Mouse (Mus musculus) left cerebral cortex, adult 6 months (tissue): ENCODE results near the gene Rogdi. TPM values are rescaled to one million over a fixed set of nuclear protein-coding genes. Genes with fewer than 3 reads are reported as not detected.

ENCODE experiments used
- long read RNA-seq, 2 experiments: library from polyadenylated mRNA; unstranded; transcript quantifications; one replicate each; pipeline ENCODE4 v2.0.0; 2019 to 2020
- polyA plus RNA-seq: library from polyadenylated mRNA; unstranded; fragments of <200 nt; fragmentation: Nextera tagmentation; gene quantifications from 2 replicates; pipeline ENCODE4 v1.2.3, GENCODE M21; 2021

The Rogdi gene
- polyA plus RNA-seq = 167 and 182 TPM in 2 replicates
- long read RNA-seq, experiment 1, transcript Rogdi-207 (11 exons, 1,355 nt) = major isoform, 338 of 430 reads
- long read RNA-seq, experiment 1, partial matches to known transcripts = 14 of 430 reads
- long read RNA-seq, experiment 1, other reads (novel, unspliced or antisense) = 78 of 430 reads
- long read RNA-seq, experiment 2, transcript Rogdi-207 (11 exons, 1,355 nt) = major isoform, 132 of 183 reads
- long read RNA-seq, experiment 2, partial matches to known transcripts = 40 of 183 reads
- long read RNA-seq, experiment 2, other reads (novel, unspliced or antisense) = 10 of 183 reads

DNA sequence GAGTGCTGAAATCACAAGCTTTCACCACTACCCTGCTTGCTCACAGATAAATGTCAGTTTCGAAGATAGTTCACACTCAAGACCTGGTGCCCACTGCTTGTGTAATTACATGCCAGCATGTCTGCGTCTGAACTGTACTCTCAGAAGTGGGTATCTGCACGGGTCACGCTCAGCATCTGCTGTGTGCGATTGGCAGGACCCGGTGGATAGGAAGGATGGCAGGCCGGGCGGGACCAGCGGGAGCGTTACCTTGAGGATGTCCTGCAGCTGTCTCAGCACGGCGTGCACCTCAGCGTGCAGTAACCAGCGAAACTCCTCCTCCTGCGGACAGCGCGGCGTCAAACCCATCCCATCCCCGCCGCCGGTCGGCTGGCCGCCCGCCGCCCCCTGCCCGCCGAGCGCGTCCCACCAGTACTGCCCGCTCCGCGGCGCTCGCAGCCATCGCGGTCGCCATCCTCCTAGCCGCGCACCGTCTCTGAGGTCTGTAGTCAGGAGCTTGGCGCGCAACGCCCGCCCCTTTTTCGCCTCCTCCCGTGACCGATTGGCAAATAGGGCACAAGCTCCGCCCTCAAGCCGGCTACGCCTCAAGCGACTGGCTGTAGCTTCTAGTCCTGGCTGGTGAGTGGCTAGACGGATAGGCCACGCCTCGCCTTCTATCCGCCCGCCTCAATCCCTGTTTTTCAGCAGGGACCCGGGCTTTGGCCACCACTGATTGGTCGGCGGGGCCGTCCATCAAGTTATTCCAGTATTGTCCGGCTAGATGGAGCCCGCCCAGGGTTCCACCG is at the start of gene Rogdi:
Gene Rogdi, minus strand, starts transcription at position 500 of the 785 bp plus-strand sequence.

DNA sequence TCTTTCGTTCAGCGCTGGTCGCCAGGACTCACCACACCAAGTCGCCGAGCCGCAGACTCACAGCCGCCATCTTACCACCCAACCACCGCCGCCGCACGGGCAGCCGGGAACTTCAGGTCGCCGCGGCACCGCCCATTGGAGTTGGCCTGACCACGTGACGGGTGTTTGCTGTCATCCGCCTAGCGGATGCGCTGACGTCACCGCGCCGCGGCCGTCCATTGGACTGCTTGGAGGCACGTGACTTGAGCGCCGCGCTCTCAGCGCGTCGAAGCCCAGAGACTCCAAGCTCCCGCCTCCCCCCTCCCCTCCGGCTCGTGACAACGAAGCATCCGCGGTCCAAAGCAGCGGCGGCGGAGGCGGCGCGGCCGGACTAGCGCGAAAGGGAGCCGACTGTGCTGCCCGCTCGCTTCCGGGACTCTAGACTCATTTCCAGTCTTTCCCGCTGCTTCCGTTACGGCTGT is 36.5 kb upstream of the Rogdi start, which contains the start of the genes Glyr1 and Ubn1:
Gene Glyr1, minus strand, starts transcription at position 90 of the 461 bp plus-strand sequence.
Gene Ubn1, plus strand, starts transcription at position 284 of the 461 bp plus-strand sequence.

DNA sequence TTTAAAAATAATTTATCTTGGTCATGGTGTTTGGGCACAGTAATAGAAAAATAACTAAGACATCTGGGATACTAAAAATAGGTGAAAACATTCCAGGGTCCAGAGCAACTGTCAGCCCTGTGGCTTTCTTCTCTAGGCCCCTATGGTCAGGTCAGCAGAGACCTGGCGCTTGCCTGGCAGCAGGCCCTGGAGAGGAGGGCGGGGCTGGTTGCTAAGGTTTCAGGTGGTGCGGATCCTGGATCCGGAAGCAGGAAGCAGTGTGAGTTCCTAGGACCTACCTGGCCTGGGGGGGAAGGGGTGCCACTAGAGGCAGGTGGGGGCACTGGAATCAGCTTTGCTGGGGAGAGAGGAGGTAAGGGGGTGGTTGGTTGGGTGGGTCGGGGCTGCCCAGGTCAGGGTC is 6.3 kb downstream of the Rogdi start, which contains the start of gene Smim22:
Gene Smim22, plus strand, starts transcription at position 222 of the 400 bp plus-strand sequence.

DNA sequence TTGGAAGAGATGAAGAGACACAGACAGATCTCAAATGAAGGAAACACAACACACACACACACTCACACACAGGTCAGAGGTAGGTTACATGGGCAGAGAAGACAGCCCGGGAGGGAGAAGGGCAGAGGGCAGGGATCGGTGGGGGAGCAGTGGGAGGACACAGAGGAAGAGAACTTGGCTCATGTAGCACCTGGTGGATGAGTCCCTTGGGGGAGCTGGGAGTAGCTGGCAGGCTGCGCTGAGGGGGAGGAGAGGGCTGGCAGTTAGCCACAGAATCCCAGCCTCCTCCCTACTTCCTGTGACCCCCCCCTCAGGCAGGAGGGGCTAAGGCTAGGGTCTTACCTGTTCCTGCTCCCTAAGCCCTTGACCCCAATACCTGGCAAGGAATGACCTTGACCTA is 15.8 kb downstream of the Rogdi start, which contains the start of gene Sept12:
Gene Sept12, minus strand, starts transcription at position 300 of the 400 bp plus-strand sequence.

DNA sequence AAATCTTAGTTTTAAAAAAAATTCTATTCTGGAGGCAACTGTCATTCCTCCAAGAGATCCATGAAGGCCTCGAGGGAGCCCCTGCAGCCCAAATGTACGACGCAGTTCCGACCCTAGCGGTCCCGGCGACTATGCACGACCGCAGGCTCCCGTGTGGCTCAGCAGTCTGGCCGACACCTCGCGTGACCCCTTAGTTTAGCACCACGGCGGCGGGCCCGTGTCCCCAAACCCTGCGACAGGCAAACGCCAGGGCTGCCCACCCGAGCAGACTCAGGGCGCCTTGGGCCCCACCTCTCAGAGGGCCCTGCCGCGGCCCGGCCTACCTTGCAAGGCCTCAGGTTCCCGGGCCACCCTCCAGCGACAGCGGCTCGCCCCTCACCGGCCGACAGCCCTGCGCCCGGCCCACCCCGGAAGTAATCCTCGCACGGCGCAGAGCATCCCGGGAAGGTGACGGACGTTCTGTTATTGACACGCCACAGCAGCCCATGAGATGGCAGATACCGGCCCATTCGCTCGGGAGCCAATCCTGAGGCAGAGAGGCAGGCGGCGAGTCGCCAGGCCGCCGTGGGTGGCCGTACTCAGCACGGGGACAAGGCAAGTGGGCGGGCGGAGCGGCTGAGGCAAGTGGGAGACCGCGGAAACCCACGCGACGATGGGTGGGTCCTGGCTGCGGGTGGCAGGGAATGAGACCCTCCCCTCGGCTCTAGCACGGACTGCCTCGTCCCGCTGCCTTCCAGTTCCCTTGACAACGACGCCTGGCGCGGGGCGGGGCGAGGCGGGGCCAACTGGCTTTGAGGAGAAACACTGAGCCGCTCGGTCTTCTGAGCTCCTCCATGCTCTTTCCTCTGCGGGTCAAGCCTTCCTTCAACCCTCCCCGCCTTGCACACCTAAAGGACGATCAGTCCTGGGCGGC is 49.3 kb downstream of the Rogdi start, which contains the start of gene Anks3:
Gene Anks3, minus strand, starts transcription at position 409 of the 913 bp plus-strand sequence.

Other genes starting within 250 kb of the Rogdi start
- 157 and 190 TPM in 2 replicates for gene Cdip1, start 223.3 kb downstream of the Rogdi start, polyA plus RNA-seq
- gene 4930562C15Rik, start 178.1 kb downstream of the Rogdi start, polyA plus RNA-seq = not detected in 2 replicates
- gene Ubald1, start 133.2 kb downstream of the Rogdi start, polyA plus RNA-seq = 61.3 and 98.9 TPM in 2 replicates
- gene Mgrn1, start 127.3 kb downstream of the Rogdi start, polyA plus RNA-seq = 78.9 and 89.4 TPM in 2 replicates
- 86.5 and 107 TPM in 2 replicates for gene Nudt16l1, start 74.8 kb downstream of the Rogdi start, polyA plus RNA-seq
- gene Anks3, start 49.3 kb downstream of the Rogdi start, polyA plus RNA-seq = 16.2 and 19.8 TPM in 2 replicates
- not detected in 2 replicates for gene Sept12, start 15.7 kb downstream of the Rogdi start, polyA plus RNA-seq
- 0.89 and 1.0 TPM in 2 replicates for gene Smim22, start 6.3 kb downstream of the Rogdi start, polyA plus RNA-seq
- gene Glyr1, start 36.3 kb upstream of the Rogdi start, polyA plus RNA-seq = 69.1 and 69.7 TPM in 2 replicates
- gene Ubn1, start 36.5 kb upstream of the Rogdi start, polyA plus RNA-seq = 5.0 and 8.6 TPM in 2 replicates
- gene Ppl, start 118.9 kb upstream of the Rogdi start, polyA plus RNA-seq = 0.06 and 0.11 TPM in 2 replicates
- gene Sec14l5, start 133.6 kb upstream of the Rogdi start, polyA plus RNA-seq = 0.70 and 0.94 TPM in 2 replicates
- gene Nagpa, start 190.5 kb upstream of the Rogdi start, polyA plus RNA-seq = 11.9 and 16.7 TPM in 2 replicates
- gene AU021092, start 208.7 kb upstream of the Rogdi start, polyA plus RNA-seq = 1.5 and 2.8 TPM in 2 replicates
- gene Alg1, start 220.1 kb upstream of the Rogdi start, polyA plus RNA-seq = 33.8 and 39.6 TPM in 2 replicates
- gene Eef2kmt, start 242.4 kb upstream of the Rogdi start, polyA plus RNA-seq = 12.2 and 14.1 TPM in 2 replicates